Mouse (Mus musculus) liver (tissue): ENCODE measurements at regions not wholly inside any gene's neighbourhood (a gene's known extent, or its start where the extent isn't known, plus 50 kb on each side); places are given as distances from the start of the nearest gene placed in this dataset.

Experiments
- DNase-seq: peaks from one replicate; pipeline ENCODE4 v3.0.0-alpha.2; 2020; ENCODE audit warnings: mixed read lengths

GRCm38 (mm10) chr12:59834809-59835208, 615.3 kb upstream of the Fbxo33 start:
- no peak for DNase-seq

DNA sequence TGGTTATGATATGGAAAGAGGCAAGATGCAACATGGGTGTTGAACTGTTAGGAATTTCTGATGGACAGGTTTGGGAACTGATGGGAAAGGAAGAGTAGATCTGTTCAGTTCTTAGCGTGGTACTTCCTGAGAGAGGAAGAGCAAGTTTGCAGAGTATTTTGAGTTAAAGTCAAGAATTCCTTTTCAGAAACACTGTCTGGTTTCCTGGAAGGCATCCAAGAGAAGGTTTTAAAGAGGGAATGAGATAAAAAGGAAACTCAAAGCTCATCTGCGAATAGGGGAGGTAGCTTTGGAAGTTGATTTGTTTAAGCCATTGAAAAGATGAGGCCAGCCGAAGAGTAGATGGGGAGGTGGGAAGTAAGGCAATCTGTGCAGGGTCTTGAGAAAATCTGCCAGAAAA, 603.4 kb upstream of the Fbxo33 start:
- DNase-seq = no peak

DNA sequence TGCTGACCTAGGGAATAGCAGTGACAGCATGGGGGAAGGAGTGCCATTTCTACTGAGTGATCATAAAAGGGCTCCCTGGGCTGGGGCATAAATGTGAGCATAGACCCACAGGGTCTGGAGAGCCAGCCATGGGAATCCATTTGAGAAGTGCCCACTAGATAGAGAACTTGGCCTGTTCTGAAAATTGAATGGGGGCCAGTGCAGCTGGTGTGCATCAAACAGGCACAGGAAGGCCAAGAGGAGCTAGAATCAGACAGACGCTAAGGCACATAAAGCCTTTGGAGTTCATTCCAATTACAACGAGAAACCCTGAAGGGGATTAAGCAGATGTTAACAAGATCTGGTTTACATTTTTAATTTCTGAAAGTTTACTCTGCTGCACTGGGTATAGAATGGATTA, 602.9 kb upstream of the Fbxo33 start:
- no peak for DNase-seq

DNA sequence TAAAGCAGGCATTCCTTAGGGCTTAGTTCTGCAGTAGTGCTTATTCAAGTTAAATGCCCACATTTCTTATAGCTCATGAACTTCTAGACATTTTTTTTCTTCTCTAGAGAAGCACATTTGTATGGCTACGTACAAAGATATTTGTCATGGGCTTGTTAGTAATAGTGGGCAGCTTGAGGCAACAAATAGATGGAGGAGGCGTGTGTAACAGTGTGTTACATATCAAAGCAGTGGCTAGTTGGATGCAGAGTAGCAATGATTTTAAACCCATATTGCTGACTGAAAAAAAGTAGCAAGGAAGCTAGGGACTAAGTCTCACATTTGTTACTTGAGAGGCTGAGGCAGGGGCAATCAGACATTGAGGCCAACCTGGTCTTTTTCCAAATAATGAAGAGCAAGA, 602.2 kb upstream of the Fbxo33 start:
- DNase-seq = no peak

GRCm38 (mm10) chr12:59815965-59816364, 596.4 kb upstream of the Fbxo33 start:
- DNase-seq = no peak

DNA sequence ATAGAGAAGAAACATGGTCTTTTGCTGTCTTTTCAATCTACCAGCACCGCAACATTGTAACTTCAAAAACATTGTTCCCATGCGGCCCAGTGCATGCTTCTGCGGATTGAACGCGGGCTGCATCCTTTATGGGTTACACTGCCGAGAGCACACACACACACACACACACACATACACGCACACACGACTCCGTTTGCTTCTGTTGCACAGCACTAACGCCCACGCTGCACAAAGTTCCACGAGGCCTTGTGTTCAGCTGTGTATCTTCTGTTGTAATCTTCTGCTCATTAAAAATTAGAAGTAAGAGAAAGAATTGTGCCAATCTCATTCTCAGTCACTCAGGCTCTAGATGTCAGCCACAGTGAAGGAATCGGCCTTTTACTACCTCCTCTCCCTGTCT, 594.8 kb upstream of the Fbxo33 start:
- no peak for DNase-seq

GRCm38 (mm10) chr12:59809224-59809623, 589.7 kb upstream of the Fbxo33 start:
- DNase-seq = no peak

DNA sequence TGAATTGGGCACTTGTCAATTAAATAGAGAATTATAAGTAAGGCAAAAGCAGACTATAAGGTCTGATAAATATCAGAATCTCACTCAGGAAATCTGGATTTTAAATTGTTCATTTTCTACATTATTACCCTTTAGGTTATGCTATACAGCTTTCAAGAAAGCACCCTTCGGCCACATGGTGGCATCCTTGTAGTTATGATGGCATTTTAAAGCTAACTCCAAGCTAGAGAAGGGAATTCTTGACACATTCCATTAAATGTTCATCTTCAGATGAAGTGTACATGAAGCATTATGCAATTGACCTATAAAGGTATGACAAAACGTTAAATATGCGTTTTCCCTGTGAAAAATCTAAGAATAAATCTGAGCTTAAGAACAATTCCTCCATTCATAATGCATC, 578.5 kb upstream of the Fbxo33 start:
- peak; percentile 4 for DNase-seq

DNA sequence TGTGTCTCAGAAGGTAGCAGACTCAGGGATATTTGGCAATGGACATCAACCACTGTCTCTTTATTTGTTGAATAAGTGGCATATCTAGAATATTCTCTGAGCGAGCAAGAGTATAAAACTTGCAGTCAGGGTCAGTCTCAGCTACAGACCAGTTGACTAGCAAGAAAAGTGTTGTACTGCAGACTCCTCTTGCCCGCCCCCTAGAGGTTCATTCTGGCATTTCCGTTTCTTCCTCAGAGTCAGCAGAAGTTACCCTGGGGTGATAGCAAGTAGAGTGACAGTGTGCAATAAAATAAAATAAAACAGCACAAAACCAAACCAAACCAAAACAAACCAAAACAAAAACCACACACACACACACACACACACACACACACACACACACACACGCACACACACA, 571.9 kb upstream of the Fbxo33 start:
- DNase-seq = no peak

- DNase-seq = no peak
Measured at GRCm38 (mm10) chr12:59786831-59787230, 567.3 kb upstream of the Fbxo33 start.

DNA sequence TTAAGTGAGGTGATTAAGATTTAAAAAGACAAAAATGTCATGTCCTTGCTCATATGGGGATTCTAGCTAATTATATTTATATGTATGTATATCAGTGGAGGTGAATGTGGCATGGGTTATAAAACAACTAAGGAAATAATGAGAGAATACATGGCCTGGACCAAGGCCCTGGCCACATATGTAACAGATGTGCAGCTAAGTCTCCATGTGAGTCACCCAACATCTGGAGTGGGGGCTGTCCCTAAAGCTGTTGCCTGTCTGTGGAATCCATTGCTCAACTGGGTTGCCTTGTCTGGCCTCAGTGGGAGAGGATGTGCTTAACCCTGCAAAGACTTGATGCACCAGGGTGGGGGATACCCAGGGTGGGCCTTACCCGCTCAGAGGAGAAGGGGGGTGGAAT, 551.5 kb upstream of the Fbxo33 start:
- DNase-seq = no peak

GRCm38 (mm10) chr12:59762260-59762659, 542.7 kb upstream of the Fbxo33 start:
- DNase-seq = no peak

GRCm38 (mm10) chr12:59744768-59745167, 525.2 kb upstream of the Fbxo33 start:
- no peak for DNase-seq

GRCm38 (mm10) chr12:59743211-59743610, 523.7 kb upstream of the Fbxo33 start:
- DNase-seq = no peak

- no peak for DNase-seq
Measured at GRCm38 (mm10) chr12:59724951-59725350, 505.4 kb upstream of the Fbxo33 start.

DNA sequence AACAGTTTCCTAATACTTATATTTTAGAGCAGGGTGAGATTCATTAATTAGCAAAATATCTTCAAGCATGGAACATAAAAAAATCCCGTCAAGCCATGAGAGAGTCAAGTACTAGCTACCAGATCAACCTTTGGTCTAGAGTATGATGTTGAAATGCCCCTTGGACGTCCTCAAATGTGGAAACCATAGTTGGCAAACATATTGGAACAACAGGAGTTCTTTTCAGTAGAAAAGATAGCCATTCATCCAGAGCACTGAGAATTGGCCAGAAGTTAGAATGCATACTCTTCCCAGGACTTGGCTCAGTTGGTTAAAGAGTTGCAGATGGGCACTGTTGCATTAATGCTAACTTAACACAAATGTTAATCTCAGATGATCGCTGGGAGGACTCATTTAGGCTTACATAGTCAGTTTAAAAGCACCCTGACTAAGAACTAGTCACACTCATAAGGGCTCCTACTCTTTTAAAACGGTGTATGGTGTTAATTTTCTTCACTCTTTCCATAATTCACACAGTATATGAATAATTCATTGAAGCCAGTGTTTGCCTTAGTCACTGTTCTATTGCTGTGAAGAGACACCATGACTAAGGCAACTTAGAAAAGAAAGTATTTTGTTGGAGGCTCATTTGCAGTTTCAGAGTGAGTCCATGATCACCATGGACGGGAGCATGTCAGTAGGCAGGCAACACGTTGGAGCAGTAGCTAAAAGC, 503.1 kb upstream of the Fbxo33 start:
- no peak for DNase-seq

DNA sequence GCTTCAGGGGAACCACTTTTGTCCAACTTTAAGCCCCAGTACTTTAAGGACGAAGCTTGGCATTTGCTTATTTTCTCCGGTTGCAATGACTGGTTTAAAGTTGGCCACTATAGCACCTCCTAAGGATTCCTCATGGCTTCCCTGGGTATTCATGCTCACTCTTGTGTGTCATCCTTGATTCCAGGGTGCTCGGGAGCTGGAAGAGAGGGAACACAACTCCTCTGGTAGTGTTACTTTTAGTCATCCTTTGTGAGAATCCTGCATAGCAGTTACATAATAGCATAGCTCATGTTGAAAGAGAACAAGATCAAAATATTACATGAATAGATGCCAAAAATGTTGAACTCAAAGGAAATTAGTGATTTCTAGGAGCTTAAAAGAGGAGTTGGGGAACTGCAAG, 493.7 kb upstream of the Fbxo33 start:
- DNase-seq = no peak

DNA sequence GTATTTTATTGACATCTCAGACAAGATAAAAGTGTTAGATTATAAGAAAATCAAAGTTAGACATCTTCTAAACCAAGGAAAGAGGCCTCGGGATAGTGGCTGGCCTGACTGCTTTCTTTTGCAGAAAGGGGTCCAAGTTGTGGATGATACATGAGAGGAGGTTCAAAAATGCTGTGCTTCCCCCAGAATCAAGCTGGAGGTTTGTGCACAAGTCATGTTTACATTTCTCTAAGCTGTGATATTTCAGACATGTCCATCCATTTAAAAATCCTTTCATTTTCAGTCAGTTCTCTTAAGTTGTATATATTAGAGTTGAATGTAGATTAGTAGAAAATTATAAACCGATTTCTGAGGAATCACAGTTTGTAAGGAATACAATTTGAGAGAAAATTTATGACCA, 463.7 kb upstream of the Fbxo33 start:
- DNase-seq = no peak

DNA sequence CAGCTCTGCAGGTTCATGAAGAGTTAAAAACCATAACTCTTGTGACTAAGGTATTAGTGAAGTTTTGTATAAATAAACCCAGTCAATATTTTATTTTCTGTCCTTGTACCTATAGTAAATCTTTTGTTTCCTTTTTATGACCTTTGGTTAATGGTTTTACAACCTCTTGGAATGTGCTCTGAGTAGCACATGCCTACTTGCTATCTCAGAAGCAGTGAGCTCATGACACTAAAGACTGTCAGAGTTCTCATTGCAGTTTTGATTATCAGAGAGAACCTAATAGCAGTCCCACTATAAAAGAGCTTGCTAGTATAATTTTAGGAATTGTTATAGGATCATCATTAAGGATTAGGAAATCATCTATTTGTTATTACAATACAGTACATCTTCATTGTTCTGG, 443.6 kb upstream of the Fbxo33 start:
- DNase-seq = no peak

DNA sequence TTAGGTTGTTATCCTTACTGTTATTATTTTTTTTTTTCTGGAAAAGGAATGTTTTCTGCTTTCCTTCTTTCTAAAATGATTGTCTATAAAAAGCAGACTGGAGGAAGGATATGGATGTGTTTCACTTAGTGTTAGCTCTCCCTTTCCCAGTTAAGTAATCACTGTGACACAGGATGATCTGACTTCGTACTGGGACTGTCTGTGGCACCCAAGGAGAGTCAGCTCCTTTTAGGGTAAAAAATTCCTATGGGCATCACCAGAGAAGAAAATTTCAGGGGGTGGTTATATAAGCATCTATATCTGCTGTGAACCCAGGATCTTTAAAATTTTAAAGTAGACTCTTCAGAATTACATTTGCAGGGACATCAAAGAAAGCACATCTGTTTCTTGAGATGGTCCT, 411.2 kb upstream of the Fbxo33 start:
- no peak for DNase-seq

- no peak for DNase-seq
Measured at GRCm38 (mm10) chr12:59623147-59623546, 403.6 kb upstream of the Fbxo33 start.

DNA sequence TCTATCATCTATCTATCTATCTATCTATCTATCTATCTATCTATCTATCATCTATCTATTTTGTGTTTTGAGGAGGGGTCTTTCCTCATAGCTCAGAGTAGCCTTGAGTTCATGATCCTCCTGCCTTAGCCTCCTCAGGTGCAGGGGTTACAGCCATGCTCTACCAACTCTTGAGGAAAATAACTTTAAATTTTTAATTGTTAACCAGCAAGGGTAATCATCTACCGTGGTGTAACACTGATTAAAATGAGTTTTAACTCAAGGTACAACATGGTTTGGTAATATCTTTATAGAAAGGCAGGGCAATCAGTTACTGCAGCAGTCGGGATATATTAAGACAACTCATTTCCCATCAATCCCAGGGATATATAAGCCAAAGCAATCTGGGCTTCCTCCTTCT, 401.6 kb upstream of the Fbxo33 start:
- no peak for DNase-seq

DNA sequence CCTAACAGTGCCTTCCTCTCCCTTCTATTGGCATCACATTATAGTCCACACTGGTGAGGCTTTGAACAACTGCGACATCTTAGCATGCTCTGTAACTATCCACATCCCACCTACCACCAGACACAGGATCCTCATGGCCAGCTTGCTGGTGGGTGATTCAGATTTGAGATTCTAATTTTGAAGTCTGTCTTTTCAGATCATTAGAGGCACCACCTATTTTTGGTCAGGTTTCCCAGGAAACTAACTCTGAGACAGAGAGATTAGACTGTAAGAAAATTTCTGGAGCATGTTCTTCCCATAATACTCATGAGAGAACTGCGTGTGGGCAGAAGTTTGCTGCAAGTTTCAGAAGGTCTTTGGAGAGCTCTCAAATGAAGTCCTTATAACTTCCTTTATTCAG, 400.8 kb upstream of the Fbxo33 start:
- no peak for DNase-seq

- no peak for DNase-seq
Measured at GRCm38 (mm10) chr12:59616075-59616474, 396.6 kb upstream of the Fbxo33 start.

DNA sequence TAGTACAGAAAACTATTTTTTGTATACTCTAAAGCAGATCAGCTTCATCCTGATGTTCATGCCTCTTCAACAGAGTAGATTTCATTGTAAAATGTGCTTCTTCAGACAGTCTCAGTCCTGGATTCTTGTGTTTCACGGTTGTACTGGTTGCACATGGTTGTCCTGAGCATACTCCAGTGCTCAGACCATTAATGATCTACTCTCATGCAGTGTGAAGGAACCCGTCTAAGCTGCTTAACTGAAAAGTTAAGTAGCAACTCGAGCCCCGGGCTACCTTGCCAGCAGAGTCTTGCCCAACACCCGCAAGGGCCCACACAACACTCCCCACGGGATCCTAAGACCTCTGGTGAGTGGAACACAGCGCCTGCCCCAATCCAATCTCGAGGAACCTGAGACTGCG, 380.3 kb upstream of the Fbxo33 start:
- DNase-seq = no peak

GRCm38 (mm10) chr12:59589354-59589753, 369.8 kb upstream of the Fbxo33 start:
- DNase-seq = no peak
